ENCODE assay signal across 10 mouse cellular contexts in the genomic region with DNA sequence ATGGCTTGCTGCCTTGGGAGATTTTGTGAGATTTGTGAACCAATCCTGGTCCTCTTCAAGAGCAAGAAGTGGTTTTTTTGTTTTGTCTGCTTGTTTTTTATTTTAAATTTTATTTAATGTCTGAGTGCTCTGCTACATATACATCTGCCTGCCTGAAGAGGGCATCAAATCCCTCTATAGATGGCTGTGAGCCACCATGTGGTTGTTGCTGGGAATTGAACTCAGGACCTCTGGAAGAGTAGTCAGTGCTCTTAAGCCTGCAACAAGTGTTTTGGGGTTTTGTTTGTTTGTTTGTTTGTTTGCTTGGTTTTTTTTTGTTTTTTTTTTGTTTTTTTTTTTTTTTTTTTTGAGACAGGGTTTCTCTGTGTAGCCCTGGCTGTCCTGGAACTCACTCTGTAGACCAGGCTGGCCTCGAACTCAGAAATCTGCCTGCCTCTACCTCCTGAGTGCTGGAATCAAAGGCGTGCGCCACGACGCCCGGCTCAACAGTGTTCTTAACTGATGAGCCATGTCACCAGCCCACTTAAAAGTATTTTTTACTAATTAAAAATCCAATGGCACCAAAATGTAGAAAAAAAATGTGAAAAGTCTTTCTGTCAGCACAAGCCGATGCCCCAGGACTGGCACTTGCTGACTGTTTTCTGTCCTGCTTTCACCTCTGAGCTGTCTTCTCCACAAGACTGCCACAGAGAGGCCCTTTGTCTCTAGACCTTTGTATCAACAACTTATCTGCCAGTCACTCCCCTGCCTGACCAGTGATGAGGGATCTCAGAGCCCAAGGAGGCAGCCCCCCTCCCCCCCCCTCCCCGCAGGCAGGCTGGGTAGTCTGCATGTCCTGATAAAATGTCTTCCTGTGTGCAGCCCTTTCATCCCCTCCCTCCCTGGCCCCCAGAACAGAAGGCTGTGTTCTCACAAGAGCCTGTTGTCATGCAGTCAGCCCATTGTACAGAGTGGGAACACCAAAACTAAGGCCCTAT. TPM values are rescaled to one million over a fixed set of nuclear protein-coding genes. Genes with fewer than 3 reads are reported as not detected.
DNase-seq lines count a peak whose midpoint lies in the region; ATAC-seq and TF ChIP-seq lines count a peak whose summit lies in the region.
"Had no signal": no experiment of that assay in that cellular context is flagged by ENCODE, and none has a peak within 500 bp of the region (broad histone marks: within the 10 kb centered on the region; RNA-seq: fewer than 3 reads in every experiment).

No protein-coding gene starts in this region.

- no peaks in the 10 kb centered on the region for H3K9me3 ChIP-seq in forebrain, postnatal 0 days (ENCODE audit: low read length)
- no peaks in the 10 kb centered on the region for H3K9me3 ChIP-seq in midbrain, embryonic 11.5 days (ENCODE audit: control insufficient read depth, low read length)

- H3K4me3 ChIP-seq in forebrain, postnatal 0 days (ENCODE audit: low read depth, low read length), result peak overlapping the region; percentile 6; the same call in 1 of the 2 replicates
- H3K4me3 ChIP-seq in midbrain, embryonic 11.5 days (ENCODE audit: low read depth, low read length), result 0 out of 2 replicates have a peak overlapping the region, but pooled peaks have one; percentile 0

- ATAC-seq in CD4-positive, CD25-positive, alpha-beta regulatory T cell, adult 4 months, result no peak
- no peak for ATAC-seq in forebrain, postnatal 0 days
- no peak for ATAC-seq in midbrain, embryonic 11.5 days (ENCODE audit: low FRiP score)

- DNase-seq in CD4-positive, CD25-positive, alpha-beta regulatory T cell, adult 2 months (ENCODE audit: low read depth, low spot score), result peak; percentile 70
- DNase-seq in B cell, adult 2 months, result peak; percentile 53 to 58
- peak; percentile 74 for DNase-seq in forebrain, postnatal 0 days
- peak; percentile 83 for DNase-seq in midbrain, embryonic 11.5 days (ENCODE audit: low spot score, missing footprints)
- DNase-seq in kidney, adult 9 months, result no peak
- DNase-seq in adrenal gland, postnatal 4 days (ENCODE audit: low spot score in 2 of 2), result no peak
- DNase-seq in adrenal gland, adult 2 months, result no peak

- peak overlapping the region; percentile 90 for H3K4me2 ChIP-seq in forebrain, postnatal 0 days (ENCODE audit: low read depth)
- H3K4me2 ChIP-seq in midbrain, embryonic 11.5 days, result peak overlapping the region; percentile 31; the same call in 1 of the 2 replicates
- H3K4me2 ChIP-seq: heart, embryonic 11.5 days had no signal

- H3K27me3 ChIP-seq in forebrain, postnatal 0 days (ENCODE audit: insufficient read depth, low read length), result no peaks in the 10 kb centered on the region
- peaks cover 3% of the 10 kb centered on the region for H3K27me3 ChIP-seq in midbrain, embryonic 11.5 days (ENCODE audit: control insufficient read depth, insufficient read depth, low read length)

- H3K9ac ChIP-seq in forebrain, postnatal 0 days, result no peak overlapping the region
- H3K9ac ChIP-seq in midbrain, embryonic 11.5 days (ENCODE audit: low read length), result no peak overlapping the region

- H3K4me1 ChIP-seq in forebrain, postnatal 0 days (ENCODE audit: insufficient read depth), result no peaks in the 10 kb centered on the region
- H3K4me1 ChIP-seq in midbrain, embryonic 11.5 days (ENCODE audit: control insufficient read depth, insufficient read depth, low read length), result peaks cover 16% of the 10 kb centered on the region

- H3K27ac ChIP-seq in forebrain, postnatal 0 days (ENCODE audit: low read depth, low read length), result no peak overlapping the region
- H3K27ac ChIP-seq in midbrain, embryonic 11.5 days (ENCODE audit: low read depth, low read length), result no peak overlapping the region

- WGBS in forebrain, postnatal 0 days, result 81% methylated on average over 8 of the region's 8 CpGs
- WGBS in midbrain, embryonic 11.5 days, result 85% methylated on average over 8 of the region's 8 CpGs

- TF ChIP-seq CTCF in forebrain, postnatal 0 days (IDR thresholded peaks at IDR 0.05; ENCODE audit: low read depth), result peak; percentile 70

- peaks cover 44% of the 10 kb centered on the region for H3K36me3 ChIP-seq in forebrain, postnatal 0 days (ENCODE audit: insufficient read depth)
- peaks cover 17% of the 10 kb centered on the region; the same call in 1 of the 2 replicates for H3K36me3 ChIP-seq in midbrain, embryonic 11.5 days (ENCODE audit: control insufficient read depth, insufficient read depth, low read length)

RNA-seq across cellular contexts. Expression of gene Tubb3, which starts 5.0 kb away (rescaled TPM):
- polyA plus RNA-seq in CD4-positive, CD25-positive, alpha-beta regulatory T cell, adult 4 months (2017; shearing (Covaris generic)), result 1 to 10 TPM in 1 of 2 experiments, not detected in 1; 1.2 TPM
- total RNA-seq in forebrain, postnatal 0 days (2014; rRNA removed), result 3,807 and 3,931 TPM in 2 replicates
- polyA plus RNA-seq in forebrain, postnatal 0 days (2015; fragmentation: Nextera tagmentation; extraction: Ambion mirVana), result 2,045 and 2,116 TPM in 2 replicates
- polyA plus RNA-seq in midbrain, embryonic 11.5 days (2014; fragmentation: Nextera tagmentation; extraction: Ambion mirVana), result 777 and 840 TPM in 2 replicates
- 100 to 1,000 TPM in 1 of 2 experiments, 10 to 100 TPM in 1; 59.5 to 102 TPM for total RNA-seq in adrenal gland, postnatal 4 days (2021)
- total RNA-seq in adrenal gland, adult 2 months (2021), result 1 to 10 TPM; 2.4 to 8.3 TPM
- 3.8 and 21.1 TPM in 2 replicates for polyA plus RNA-seq in adrenal gland, adult 2 months (2012; rRNA removed)

RNA-seq across cellular contexts. Expression of gene Def8, which starts 7.1 kb away (rescaled TPM):
- 10 to 100 TPM in 1 of 2 experiments, 1 to 10 TPM in 1; 6.9 to 14.2 TPM for polyA plus RNA-seq in CD4-positive, CD25-positive, alpha-beta regulatory T cell, adult 4 months (2017; shearing (Covaris generic))
- total RNA-seq in forebrain, postnatal 0 days (2014; rRNA removed), result 35.8 and 41.4 TPM in 2 replicates
- 35.0 and 36.4 TPM in 2 replicates for polyA plus RNA-seq in forebrain, postnatal 0 days (2015; fragmentation: Nextera tagmentation; extraction: Ambion mirVana)
- polyA plus RNA-seq in midbrain, embryonic 11.5 days (2014; fragmentation: Nextera tagmentation; extraction: Ambion mirVana), result 35.3 and 35.5 TPM in 2 replicates
- 10 to 100 TPM; 40.2 to 40.5 TPM for total RNA-seq in adrenal gland, postnatal 4 days (2021)
- 10 to 100 TPM; 26.0 to 31.7 TPM for total RNA-seq in adrenal gland, adult 2 months (2021)
- 24.0 and 24.6 TPM in 2 replicates for polyA plus RNA-seq in adrenal gland, adult 2 months (2012; rRNA removed)

RNA-seq across cellular contexts. Expression of gene Mc1r, which starts 9.3 kb away (rescaled TPM):
- polyA plus RNA-seq in CD4-positive, CD25-positive, alpha-beta regulatory T cell, adult 4 months (2017; shearing (Covaris generic)), result under 1 TPM in 1 of 2 experiments, not detected in 1; 0.17 TPM
- total RNA-seq in forebrain, postnatal 0 days (2014; rRNA removed), result 0.10 TPM in 1 of 2 replicates, not detected in the other
- 0.07 and 0.08 TPM in 2 replicates for polyA plus RNA-seq in forebrain, postnatal 0 days (2015; fragmentation: Nextera tagmentation; extraction: Ambion mirVana)
- polyA plus RNA-seq in midbrain, embryonic 11.5 days (2014; fragmentation: Nextera tagmentation; extraction: Ambion mirVana), result 0.06 and 0.12 TPM in 2 replicates
- total RNA-seq in adrenal gland, postnatal 4 days (2021), result under 1 TPM in 1 of 2 experiments, not detected in 1; 0.14 TPM
- not detected for total RNA-seq in adrenal gland, adult 2 months (2021)
- not detected in 2 replicates for polyA plus RNA-seq in adrenal gland, adult 2 months (2012; rRNA removed)
- polyA plus RNA-seq: heart, embryonic 11.5 days; limb, embryonic 11.5 days had no signal

RNA-seq across cellular contexts. Expression of gene Tcf25, which starts 42.7 kb away (rescaled TPM):
- polyA plus RNA-seq in CD4-positive, CD25-positive, alpha-beta regulatory T cell, adult 4 months (2017; shearing (Covaris generic)), result 10 to 100 TPM; 83.1 to 91.9 TPM
- 434 and 487 TPM in 2 replicates for total RNA-seq in forebrain, postnatal 0 days (2014; rRNA removed)
- polyA plus RNA-seq in forebrain, postnatal 0 days (2015; fragmentation: Nextera tagmentation; extraction: Ambion mirVana), result 275 and 296 TPM in 2 replicates
- polyA plus RNA-seq in midbrain, embryonic 11.5 days (2014; fragmentation: Nextera tagmentation; extraction: Ambion mirVana), result 171 and 181 TPM in 2 replicates
- 100 to 1,000 TPM; 221 to 224 TPM for total RNA-seq in adrenal gland, postnatal 4 days (2021)
- total RNA-seq in adrenal gland, adult 2 months (2021), result 100 to 1,000 TPM; 230 to 235 TPM
- polyA plus RNA-seq in adrenal gland, adult 2 months (2012; rRNA removed), result 151 and 158 TPM in 2 replicates

Comparison
In these comparisons a context has a peak if more than half of its experiments do, and no peak if none do; other contexts are left out.
1. DNase-seq: peak in CD4-positive, CD25-positive, alpha-beta regulatory T cell, adult 2 months (single experiment), B cell, adult 2 months (2 of 2), forebrain, postnatal 0 days (single experiment) and midbrain, embryonic 11.5 days (single experiment); none in kidney, adult 9 months (single experiment), adrenal gland, postnatal 4 days (0 of 2) and adrenal gland, adult 2 months (single experiment).
2. RNA of gene Tubb3, which starts 5.0 kb away (polyA plus RNA-seq): 2,045 to 2,116 TPM in forebrain, postnatal 0 days and 777 to 840 TPM in midbrain, embryonic 11.5 days; 3.8 to 21.1 TPM in adrenal gland, adult 2 months and 1.2 TPM in CD4-positive, CD25-positive, alpha-beta regulatory T cell, adult 4 months; every median in the first group is over 10 times any median in the second.